Mouse (Mus musculus): ENCODE measurements around the gene A430005L14Rik. TPM values are rescaled to one million over a fixed set of nuclear protein-coding genes. Genes with fewer than 3 reads are reported as not detected.
A peak's percentile ranks its signal among the peaks of the same experiment; 100 is the strongest.

The A430005L14Rik gene
- polyA plus RNA-seq, 1 experiment from 2014 or later = 50.5 TPM

DNA sequence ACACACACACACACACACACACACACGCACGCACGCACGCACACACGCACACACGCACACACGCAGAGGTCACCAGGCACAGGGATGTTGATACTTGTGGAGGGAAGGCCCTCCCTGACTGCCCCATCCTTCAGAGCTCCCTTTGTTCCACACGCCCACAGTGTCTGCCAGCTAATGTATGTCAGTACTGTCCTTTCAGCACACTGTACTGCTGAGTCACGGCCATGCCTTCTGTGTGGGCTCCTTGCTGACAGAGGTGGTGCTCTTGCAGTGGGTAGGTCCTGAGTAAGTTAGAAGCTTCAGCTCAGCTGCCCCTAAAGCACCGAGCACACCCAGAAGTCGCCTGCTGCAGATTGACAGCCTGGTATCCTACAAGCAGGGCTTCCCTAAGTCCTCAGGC is 23.4 kb downstream of the A430005L14Rik start:
- no peak overlapping the region for H3K27ac ChIP-seq (ENCODE audit: low read depth, low read length)
- ATAC-seq (replicated peaks; ENCODE audit: insufficient number of reproducible peaks, low FRiP score, low TSS enrichment) = no peak
- H3K4me1 ChIP-seq (ENCODE audit: control insufficient read depth, insufficient read depth, low read length) = peaks cover 4% of the 10 kb centered on the region
- H3K4me3 ChIP-seq (ENCODE audit: low read depth, low read length) = no peak overlapping the region
- no peak overlapping the region for H3K4me2 ChIP-seq
- WGBS (ENCODE audit: insufficient replicate concordance) = 88% methylated on average over 11 of the region's 11 CpGs
- H3K36me3 ChIP-seq (ENCODE audit: control insufficient read depth, insufficient read depth, low read length) = peaks cover 25% of the 10 kb centered on the region
- H3K9ac ChIP-seq (ENCODE audit: low read depth, low read length) = no peak overlapping the region
- no peaks in the 10 kb centered on the region for H3K27me3 ChIP-seq (ENCODE audit: control insufficient read depth, insufficient read depth, low read length)
- no peaks in the 10 kb centered on the region for H3K9me3 ChIP-seq (replicated peaks; ENCODE audit: control insufficient read depth, low read length)

GRCm38 (mm10) chr4:153992715-153993114 is 35.7 kb downstream of the A430005L14Rik start:
- Histone ChIP-seq H3K27ac (ENCODE audit: low read depth, low read length) (no peak overlapping the region), H3K9ac (ENCODE audit: low read depth, low read length) (no peak overlapping the region), H3K4me2 (no peak overlapping the region), H3K9me3 (replicated peaks; ENCODE audit: control insufficient read depth, low read length) (no peaks in the 10 kb centered on the region), H3K4me3 (ENCODE audit: low read depth, low read length) (no peak overlapping the region), H3K36me3 (ENCODE audit: control insufficient read depth, insufficient read depth, low read length) (peaks cover 33% of the 10 kb centered on the region), H3K4me1 (ENCODE audit: control insufficient read depth, insufficient read depth, low read length) (no peaks in the 10 kb centered on the region), H3K27me3 (ENCODE audit: control insufficient read depth, insufficient read depth, low read length) (no peaks in the 10 kb centered on the region)
- WGBS (ENCODE audit: insufficient replicate concordance) = 92% methylated on average over 10 of the region's 10 CpGs
- ATAC-seq (replicated peaks; ENCODE audit: insufficient number of reproducible peaks, low FRiP score, low TSS enrichment) = no peak

DNA sequence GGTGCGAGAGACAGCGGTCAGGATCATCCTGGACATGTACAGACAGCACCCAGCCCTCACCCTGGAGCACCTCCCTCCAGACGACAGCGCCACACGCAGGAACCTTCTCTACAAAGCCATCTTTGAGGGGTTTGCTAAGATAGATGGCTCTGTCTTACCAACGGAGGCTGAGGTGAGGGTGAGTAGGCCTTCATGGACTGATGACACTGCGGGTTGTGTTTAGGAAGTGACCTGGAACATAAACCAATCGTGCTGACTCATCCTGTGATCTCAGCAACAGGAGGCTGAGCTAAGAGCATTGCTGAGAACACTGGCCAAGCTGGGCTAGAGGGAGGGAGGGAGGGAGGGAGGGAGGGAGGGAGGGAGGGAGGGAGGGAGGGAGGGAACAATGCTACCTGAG is 36.5 kb downstream of the A430005L14Rik start:
- no peaks in the 10 kb centered on the region for H3K27me3 ChIP-seq (ENCODE audit: control insufficient read depth, insufficient read depth, low read length)
- no peak overlapping the region for H3K9ac ChIP-seq (ENCODE audit: low read depth, low read length)
- 85% methylated on average over 8 of the region's 8 CpGs for WGBS (ENCODE audit: insufficient replicate concordance)
- H3K9me3 ChIP-seq (replicated peaks; ENCODE audit: control insufficient read depth, low read length) = no peaks in the 10 kb centered on the region
- H3K36me3 ChIP-seq (ENCODE audit: control insufficient read depth, insufficient read depth, low read length) = peaks cover 34% of the 10 kb centered on the region
- H3K4me2 ChIP-seq = no peak overlapping the region
- no peak overlapping the region for H3K4me3 ChIP-seq (ENCODE audit: low read depth, low read length)
- ATAC-seq (replicated peaks; ENCODE audit: insufficient number of reproducible peaks, low FRiP score, low TSS enrichment) = no peak
- no peaks in the 10 kb centered on the region for H3K4me1 ChIP-seq (ENCODE audit: control insufficient read depth, insufficient read depth, low read length)
- no peak overlapping the region for H3K27ac ChIP-seq (ENCODE audit: low read depth, low read length)

GRCm38 (mm10) chr4:154005488-154005887 is 48.5 kb downstream of the A430005L14Rik start:
- Histone ChIP-seq H3K4me2 (no peak overlapping the region), H3K9me3 (replicated peaks; ENCODE audit: control insufficient read depth, low read length) (no peaks in the 10 kb centered on the region), H3K27ac (ENCODE audit: low read depth, low read length) (no peak overlapping the region), H3K9ac (ENCODE audit: low read depth, low read length) (no peak overlapping the region), H3K4me1 (ENCODE audit: control insufficient read depth, insufficient read depth, low read length) (no peaks in the 10 kb centered on the region), H3K27me3 (ENCODE audit: control insufficient read depth, insufficient read depth, low read length) (no peaks in the 10 kb centered on the region), H3K4me3 (ENCODE audit: low read depth, low read length) (no peak overlapping the region), H3K36me3 (ENCODE audit: control insufficient read depth, insufficient read depth, low read length) (peaks cover 13% of the 10 kb centered on the region; the same call in 1 of the 2 replicates)
- 83% methylated on average over 5 of the region's 5 CpGs for WGBS (ENCODE audit: insufficient replicate concordance)
- ATAC-seq (replicated peaks; ENCODE audit: insufficient number of reproducible peaks, low FRiP score, low TSS enrichment) = no peak

DNA sequence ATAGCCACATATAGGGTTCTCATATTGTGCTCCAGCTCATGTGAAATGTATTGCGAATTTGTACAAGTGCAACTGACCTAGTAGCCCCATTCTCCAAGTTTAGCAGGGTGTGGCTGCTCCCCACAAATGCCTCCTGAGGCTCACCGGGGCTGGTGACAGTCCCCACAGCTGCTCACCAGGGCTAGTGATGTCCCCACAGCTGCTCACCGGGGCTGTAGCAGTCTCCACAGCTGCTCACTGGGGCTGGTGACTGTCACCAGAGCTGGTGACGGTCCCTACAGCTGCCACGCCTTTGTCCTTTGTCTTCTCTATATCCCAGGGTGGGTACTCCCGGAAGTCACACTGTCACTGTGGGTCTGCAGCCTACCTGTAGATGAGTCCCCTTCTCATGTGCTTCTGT is 49.2 kb downstream of the A430005L14Rik start:
- ATAC-seq (replicated peaks; ENCODE audit: insufficient number of reproducible peaks, low FRiP score, low TSS enrichment) = no peak
- Histone ChIP-seq H3K9ac (ENCODE audit: low read depth, low read length) (no peak overlapping the region), H3K4me2 (no peak overlapping the region), H3K4me3 (ENCODE audit: low read depth, low read length) (no peak overlapping the region), H3K36me3 (ENCODE audit: control insufficient read depth, insufficient read depth, low read length) (peaks cover 13% of the 10 kb centered on the region; the same call in 1 of the 2 replicates), H3K9me3 (replicated peaks; ENCODE audit: control insufficient read depth, low read length) (no peaks in the 10 kb centered on the region), H3K27me3 (ENCODE audit: control insufficient read depth, insufficient read depth, low read length) (no peaks in the 10 kb centered on the region), H3K27ac (ENCODE audit: low read depth, low read length) (no peak overlapping the region), H3K4me1 (ENCODE audit: control insufficient read depth, insufficient read depth, low read length) (no peaks in the 10 kb centered on the region)
- WGBS (ENCODE audit: insufficient replicate concordance) = 89% methylated on average over 6 of the region's 6 CpGs

GRCm38 (mm10) chr4:154007759-154008158 is 50.7 kb downstream of the A430005L14Rik start:
- no peaks in the 10 kb centered on the region for H3K9me3 ChIP-seq (replicated peaks; ENCODE audit: control insufficient read depth, low read length)
- H3K4me2 ChIP-seq = no peak overlapping the region
- no peak overlapping the region for H3K27ac ChIP-seq (ENCODE audit: low read depth, low read length)
- H3K9ac ChIP-seq (ENCODE audit: low read depth, low read length) = no peak overlapping the region
- H3K36me3 ChIP-seq (ENCODE audit: control insufficient read depth, insufficient read depth, low read length) = peaks cover 11% of the 10 kb centered on the region; the same call in 1 of the 2 replicates
- H3K4me1 ChIP-seq (ENCODE audit: control insufficient read depth, insufficient read depth, low read length) = peaks cover 4% of the 10 kb centered on the region
- H3K4me3 ChIP-seq (ENCODE audit: low read depth, low read length) = no peak overlapping the region
- 79% methylated on average over 4 of the region's 4 CpGs for WGBS (ENCODE audit: insufficient replicate concordance)
- no peaks in the 10 kb centered on the region for H3K27me3 ChIP-seq (ENCODE audit: control insufficient read depth, insufficient read depth, low read length)
- no peak for ATAC-seq (replicated peaks; ENCODE audit: insufficient number of reproducible peaks, low FRiP score, low TSS enrichment)

DNA sequence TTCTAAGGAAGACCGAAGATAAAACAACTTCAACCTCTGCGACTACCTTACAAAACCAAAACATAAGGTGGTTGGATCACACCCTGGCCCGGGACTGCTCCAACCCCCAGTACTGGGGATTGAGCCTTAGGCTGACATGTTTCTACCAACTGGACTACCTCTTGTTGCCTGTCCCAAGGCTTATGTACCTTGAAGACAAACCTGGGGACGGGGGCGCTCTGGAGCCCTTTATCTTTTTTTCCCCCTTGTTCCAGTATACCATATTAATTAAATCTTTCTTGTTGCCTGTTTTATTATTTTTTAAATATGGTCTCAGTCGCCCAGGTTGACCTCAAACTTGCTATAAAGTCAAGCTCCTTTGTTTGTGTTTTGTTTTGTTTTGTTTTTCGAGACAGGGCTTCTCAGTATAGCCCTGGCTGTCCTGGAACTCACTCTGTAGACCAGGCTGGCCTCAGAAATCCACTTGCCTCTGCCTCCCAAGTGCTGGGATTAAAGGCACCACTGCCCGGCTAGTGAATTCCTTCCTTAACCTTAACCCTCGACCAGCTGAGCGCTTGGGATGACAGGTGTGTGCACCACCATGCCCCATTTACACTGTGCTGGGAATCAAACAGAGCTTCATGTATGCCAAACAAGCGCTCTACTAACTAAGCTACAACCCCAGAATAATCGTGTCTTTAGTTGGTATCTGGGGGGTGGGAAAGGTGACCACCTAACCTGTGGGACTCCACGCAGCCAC is 54.0 kb downstream of the A430005L14Rik start:
- H3K36me3 ChIP-seq (ENCODE audit: control insufficient read depth, insufficient read depth, low read length) = peaks cover 13% of the 10 kb centered on the region
- no peaks in the 10 kb centered on the region for H3K27me3 ChIP-seq (ENCODE audit: control insufficient read depth, insufficient read depth, low read length)
- H3K9ac ChIP-seq (ENCODE audit: low read depth, low read length) = peak overlapping the region; percentile 93
- peak overlapping the region; percentile 100 for H3K4me3 ChIP-seq (ENCODE audit: low read depth, low read length)
- H3K27ac ChIP-seq (ENCODE audit: low read depth, low read length) = peak overlapping the region; percentile 46; the same call in 1 of the 2 replicates
- H3K4me1 ChIP-seq (ENCODE audit: control insufficient read depth, insufficient read depth, low read length) = peaks cover 13% of the 10 kb centered on the region
- peak overlapping the region; percentile 89 for H3K4me2 ChIP-seq
- ATAC-seq (replicated peaks; ENCODE audit: insufficient number of reproducible peaks, low FRiP score, low TSS enrichment) = no peak
- WGBS (ENCODE audit: insufficient replicate concordance) = 28% methylated on average over 13 of the region's 13 CpGs
- H3K9me3 ChIP-seq (replicated peaks; ENCODE audit: control insufficient read depth, low read length) = no peaks in the 10 kb centered on the region
